Mouse (Mus musculus): ENCODE data around the gene Pacrg. TPM values are rescaled to one million over a fixed set of nuclear protein-coding genes. Genes with fewer than 3 reads are reported as not detected.

Pacrg gene
- total and polyA plus RNA-seq, 2 experiments from 2014 or later = 9.5 to 26.1 TPM

DNA sequence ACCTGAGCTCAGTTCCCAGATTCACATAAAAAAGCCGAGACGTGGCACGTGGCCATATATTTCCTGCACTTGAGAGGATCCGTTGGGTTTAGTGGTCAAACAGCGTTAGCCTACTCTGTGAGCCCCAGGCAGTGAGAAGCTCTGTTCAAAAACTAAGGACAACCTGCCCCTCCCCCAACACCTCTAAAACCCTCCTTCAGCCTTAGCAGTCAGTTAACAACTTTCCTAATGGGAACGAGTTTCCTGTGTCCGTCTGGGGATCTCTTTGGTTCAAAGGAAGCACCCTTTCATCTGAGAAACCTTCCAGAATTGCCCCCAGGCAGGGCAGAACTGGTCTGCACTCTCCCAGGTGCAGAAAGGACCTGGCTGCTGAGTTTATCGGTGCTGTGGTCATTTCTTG lies 484.4 kb downstream of the Pacrg start:
- no peak for TF ChIP-seq CTCF (IDR thresholded peaks at IDR 0.05; ENCODE audit: low read depth)
- Histone ChIP-seq H3K4me3 (ENCODE audit: low read length) (no peak overlapping the region), H3K9me3 (ENCODE audit: low read length) (no peaks in the 10 kb centered on the region), H3K9ac (replicated peaks; ENCODE audit: low read length) (no peak overlapping the region), H3K4me1 (ENCODE audit: insufficient read depth, low read length) (no peaks in the 10 kb centered on the region), H3K4me2 (ENCODE audit: low read depth, low read length) (no peak overlapping the region), H3K27ac (no peak overlapping the region), H3K36me3 (ENCODE audit: insufficient read depth, low read length) (no peaks in the 10 kb centered on the region), H3K27me3 (ENCODE audit: insufficient read depth, low read length) (no peaks in the 10 kb centered on the region)
- ATAC-seq (no peak), DNase-seq (ENCODE audit: low spot score) (no peak)
- 50% methylated on average over 8 of the region's 8 CpGs for WGBS

Other genes with a start within 250 kb of the Pacrg start
- gene Prkn, start 73 bp upstream of the Pacrg start, total RNA-seq (2014; rRNA removed) = 8.1 and 10.7 TPM in 2 replicates
- 9.3 and 10.2 TPM in 2 replicates for gene Prkn, start 73 bp upstream of the Pacrg start, polyA plus RNA-seq (2015; fragmentation: Nextera tagmentation; extraction: Ambion mirVana)

All from hindbrain, postnatal 0 days (tissue).